Comparison of ENCODE assay signal across 21 mouse cellular contexts in the genomic region with DNA sequence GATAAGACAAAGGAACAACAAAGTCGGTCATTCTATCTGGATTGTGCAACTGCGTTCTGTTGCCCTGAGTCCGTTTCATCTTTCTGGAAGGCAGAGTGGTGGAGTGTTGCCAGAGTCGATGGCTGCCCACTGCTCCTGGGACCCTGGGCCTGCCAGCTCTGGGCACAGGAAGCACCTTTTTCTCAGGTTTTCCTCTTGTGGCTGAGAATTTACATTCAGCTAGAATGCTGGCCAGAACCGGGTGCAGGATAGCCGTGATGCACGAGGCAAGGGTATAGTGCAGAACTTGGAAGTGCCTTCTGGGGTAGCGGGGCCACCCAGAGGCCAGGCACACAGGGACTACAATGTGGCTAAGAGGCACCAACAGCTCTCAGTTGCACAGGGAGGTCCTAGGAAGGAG. TPM values are rescaled to one million over a fixed set of nuclear protein-coding genes. Genes with fewer than 3 reads are reported as not detected.
DNase-seq lines count a peak whose midpoint lies in the region; ATAC-seq and TF ChIP-seq lines count a peak whose summit lies in the region.
"Had no signal": no experiment of that assay in that cellular context is flagged by ENCODE, and none has a peak within 500 bp of the region (broad histone marks: within the 10 kb centered on the region; RNA-seq: fewer than 3 reads in every experiment).

No protein-coding gene starts in this region.

- H3K27me3 ChIP-seq in liver, adult 2 months (ENCODE audit: control insufficient read depth, insufficient read depth, low read length) = no peaks in the 10 kb centered on the region
- no peaks in the 10 kb centered on the region for H3K27me3 ChIP-seq in liver, embryonic 12.5 days (replicated peaks)
- H3K27me3 ChIP-seq: forebrain, embryonic 15.5 days; heart, embryonic 13.5 days; hindbrain, embryonic 15.5 days; midbrain, embryonic 12.5 days had no signal

- H3K9me3 ChIP-seq in liver, embryonic 12.5 days (replicated peaks) = no peaks in the 10 kb centered on the region
- H3K9me3 ChIP-seq: forebrain, embryonic 15.5 days; heart, embryonic 13.5 days; hindbrain, embryonic 15.5 days; midbrain, embryonic 12.5 days had no signal

- no peak overlapping the region for H3K27ac ChIP-seq in liver, adult 2 months (replicated peaks; ENCODE audit: insufficient read depth, low read depth, low read length)
- no peak overlapping the region for H3K27ac ChIP-seq in liver, embryonic 12.5 days
- H3K27ac ChIP-seq: forebrain, embryonic 15.5 days; heart, embryonic 13.5 days; hindbrain, embryonic 15.5 days; layer of hippocampus, adult 2 months; midbrain, embryonic 12.5 days had no signal

- H3K9ac ChIP-seq in liver, adult 2 months (ENCODE audit: low read depth, low read length) = no peak overlapping the region
- H3K9ac ChIP-seq in liver, embryonic 12.5 days = no peak overlapping the region
- H3K9ac ChIP-seq: forebrain, embryonic 15.5 days; heart, embryonic 13.5 days; hindbrain, embryonic 15.5 days; midbrain, embryonic 12.5 days had no signal

- ATAC-seq in liver, embryonic 12.5 days = no peak
- ATAC-seq in common myeloid progenitor, adult 5-6 weeks (replicated peaks; ENCODE audit: low read depth, poor library complexity, severe bottlenecking) = peak; percentile 72
- 0 out of 2 replicates have a peak, but pooled peaks have one; percentile 11 for ATAC-seq in monocyte, adult 5-6 weeks (replicated peaks; ENCODE audit: insufficient number of reproducible peaks, low FRiP score, low TSS enrichment, poor library complexity, severe bottlenecking)
- ATAC-seq: forebrain, embryonic 15.5 days had no signal

- peak; percentile 16 for DNase-seq in adrenal gland, postnatal 25 days
- DNase-seq in adrenal gland, postnatal 4 days (ENCODE audit: low spot score in 2 of 2) = no peak
- DNase-seq in liver, adult 2 months (ENCODE audit: extremely low read depth, low read depth, low spot score) = peak; percentile 33
- DNase-seq in heart, adult 9 months (ENCODE audit: low spot score in 2 of 2) = no peak
- DNase-seq: cerebellum, postnatal 25 days; embryo, embryonic 11 days; gastrocnemius, postnatal 10 days; heart, adult 11 months; heart, postnatal 14 days; kidney, adult 9 months; kidney, postnatal 14 days; thymus, adult 2 months had no signal

- 53% methylated on average over 8 of the region's 8 CpGs for WGBS in liver, adult 2 months
- WGBS in liver, embryonic 12.5 days (ENCODE audit: insufficient replicate concordance) = 57% methylated on average over 8 of the region's 8 CpGs

- no peak overlapping the region for H3K4me3 ChIP-seq in liver, adult 2 months (ENCODE audit: insufficient read depth, low read depth, low read length)
- H3K4me3 ChIP-seq in liver, embryonic 12.5 days = no peak overlapping the region
- H3K4me3 ChIP-seq: forebrain, embryonic 15.5 days; heart, embryonic 13.5 days; hindbrain, embryonic 15.5 days; layer of hippocampus, adult 2 months; midbrain, embryonic 12.5 days had no signal

- H3K4me2 ChIP-seq in liver, embryonic 12.5 days = no peak overlapping the region
- H3K4me2 ChIP-seq: forebrain, embryonic 15.5 days; heart, embryonic 13.5 days; hindbrain, embryonic 15.5 days; liver, embryonic 11.5 days; midbrain, embryonic 12.5 days had no signal

- H3K4me1 ChIP-seq in liver, adult 2 months (ENCODE audit: control insufficient read depth, insufficient read depth, low read length) = 0 out of 2 replicates have a peak, but pooled peaks cover 3% of the 10 kb centered on the region
- 0 out of 2 replicates have a peak, but pooled peaks cover 4% of the 10 kb centered on the region for H3K4me1 ChIP-seq in liver, embryonic 12.5 days
- H3K4me1 ChIP-seq: hindbrain, embryonic 15.5 days; midbrain, embryonic 12.5 days had no signal

- peaks cover 2% of the 10 kb centered on the region; the same call in 1 of the 2 replicates for H3K36me3 ChIP-seq in liver, adult 2 months (ENCODE audit: control insufficient read depth, insufficient read depth, low read length)
- peaks cover 24% of the 10 kb centered on the region for H3K36me3 ChIP-seq in liver, embryonic 12.5 days
- H3K36me3 ChIP-seq: forebrain, embryonic 15.5 days; hindbrain, embryonic 15.5 days; midbrain, embryonic 12.5 days had no signal

- H3K79me2 ChIP-seq in liver, adult 2 months (ENCODE audit: control insufficient read depth, insufficient read depth, low read length) = no peaks in the 10 kb centered on the region

- no peak for TF ChIP-seq POLR2A in liver, adult 2 months (IDR thresholded peaks at IDR 0.05; ENCODE audit: extremely low read depth, insufficient read depth, low read length)

- no peak for TF ChIP-seq CTCF in liver, adult 2 months (IDR thresholded peaks at IDR 0.05; ENCODE audit: low read depth, low read length)

RNA-seq across cellular contexts. Expression of a gene that starts 12.6 kb away (rescaled TPM):
- total RNA-seq in adrenal gland, postnatal 25 days (2021) = 16.1 and 25.7 TPM in 2 replicates
- 10 to 100 TPM; 22.5 to 24.4 TPM for total RNA-seq in adrenal gland, postnatal 4 days (2021)
- 10.9 and 12.3 TPM in 2 replicates for total RNA-seq in liver, adult 2 months (2014; rRNA removed)
- 11.4 and 13.7 TPM in 2 replicates for polyA plus RNA-seq in liver, adult 2 months (2012; rRNA removed)
- polyA plus RNA-seq in liver, embryonic 12.5 days (2016; fragmentation: Nextera tagmentation; extraction: Ambion mirVana) = 22.2 and 22.5 TPM in 2 replicates
- 22.8 and 35.2 TPM in 2 replicates for total RNA-seq in common myeloid progenitor, adult 5-6 weeks (2017)
- 11.4 to 17.3 TPM (median 12.7 TPM) in 3 replicates for total RNA-seq in monocyte, adult 5-6 weeks (2017)

Comparison
In these comparisons a context has a peak if more than half of its experiments do, and no peak if none do; other contexts are left out.
1. DNase-seq: peak in adrenal gland, postnatal 25 days (single experiment) and liver, adult 2 months (single experiment); none in adrenal gland, postnatal 4 days (0 of 2) and heart, adult 9 months (0 of 2).